Mouse (Mus musculus): ENCODE results near the gene Brpf1.

Gene Brpf1

DNA sequence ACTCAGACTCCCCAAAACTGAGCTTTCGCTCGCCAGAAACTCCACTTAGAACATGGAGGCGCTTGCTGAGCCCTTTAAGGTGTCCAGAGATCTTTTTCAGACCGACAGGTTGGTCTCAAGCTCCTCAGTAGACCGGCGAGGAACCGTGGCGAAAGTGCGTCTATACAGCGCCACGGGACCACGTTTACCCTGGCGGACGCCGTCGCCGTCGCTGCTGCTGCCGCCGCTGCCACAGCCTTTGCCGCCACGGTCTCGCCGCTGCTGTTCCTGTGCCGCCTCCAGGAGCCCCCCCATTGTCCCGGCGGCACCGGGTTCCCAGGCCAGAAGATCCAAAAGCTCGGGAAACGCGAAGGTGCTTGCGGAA is at the start of gene Brpf1:
Gene Brpf1 (plus strand): TSS at position 152 of the 364 bp plus-strand sequence.
- DNase-seq (ENCODE audit: low spot score): no peak

DNA sequence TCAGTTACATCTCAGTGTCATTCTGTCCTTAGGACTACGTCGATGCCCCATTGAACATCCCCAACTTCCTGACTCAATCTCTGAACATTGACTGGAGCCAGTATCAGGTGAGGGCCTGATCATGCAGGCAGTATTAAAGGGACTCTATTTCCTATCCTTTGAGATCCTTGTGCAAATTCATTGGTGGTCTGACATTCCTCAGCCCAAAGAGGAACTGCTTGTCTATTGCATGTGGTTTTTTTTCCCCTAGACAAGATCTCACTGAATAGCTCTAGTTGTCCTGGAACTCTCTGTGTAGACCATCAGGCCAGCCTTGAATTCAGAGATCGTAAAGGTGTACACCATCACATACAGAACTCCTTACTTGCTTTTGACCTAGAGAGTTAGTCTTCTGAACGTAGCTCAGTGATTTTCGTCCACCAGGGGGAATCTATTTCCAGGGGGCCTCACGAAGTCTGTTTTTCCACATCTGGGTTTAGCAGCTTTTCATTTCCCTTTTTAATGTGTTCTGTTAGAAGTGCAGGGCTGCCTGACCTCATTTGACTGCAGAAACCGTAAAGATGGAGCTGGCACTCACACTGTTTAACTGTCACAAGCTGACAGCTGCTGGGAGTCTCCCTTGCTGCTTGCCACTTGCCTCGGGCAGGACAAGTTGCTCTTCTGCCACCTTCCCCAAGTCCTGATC is 45.6 kb upstream of the Brpf1 start:
- no peak for DNase-seq (ENCODE audit: low spot score)

- no peak for DNase-seq (ENCODE audit: low spot score)
Measured at GRCm38 (mm10) chr6:113263531-113263930, 43.4 kb upstream of the Brpf1 start.

GRCm38 (mm10) chr6:113264429-113264828 is 42.5 kb upstream of the Brpf1 start:
- no peak for DNase-seq (ENCODE audit: low spot score)

DNA sequence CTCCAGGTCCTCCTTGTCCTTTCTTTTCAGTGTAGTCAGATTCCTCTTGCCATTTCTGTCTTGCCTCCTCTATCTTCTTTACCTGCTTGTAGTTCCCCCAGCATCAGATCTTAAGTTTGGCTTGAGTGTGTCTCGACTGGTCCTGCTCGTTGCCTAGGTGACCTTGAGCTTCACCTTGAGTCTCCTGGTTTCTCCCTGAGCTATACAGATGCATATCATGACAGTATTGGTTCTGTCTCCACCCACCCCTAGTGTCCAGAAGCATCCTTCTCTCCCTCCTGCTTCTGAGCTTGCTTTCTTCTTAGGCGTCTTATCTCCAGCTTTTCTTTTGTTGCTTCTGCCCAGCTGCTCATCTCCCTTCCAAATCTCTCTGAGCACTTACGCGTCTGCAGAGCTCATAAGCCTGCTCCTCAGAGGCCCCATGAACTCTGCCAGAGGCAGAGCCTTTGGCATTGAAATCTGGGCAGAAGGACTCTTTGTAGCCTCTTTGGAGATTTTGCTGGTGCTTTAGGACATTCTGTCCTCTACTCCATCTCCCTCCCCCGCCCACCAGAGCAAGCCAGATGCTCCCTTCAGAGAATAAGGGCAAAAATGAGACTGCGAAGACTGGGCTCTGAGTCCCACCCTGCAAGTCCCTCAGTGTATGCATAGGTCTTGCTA is 39.8 kb upstream of the Brpf1 start:
- no peak for DNase-seq (ENCODE audit: low spot score)

DNA sequence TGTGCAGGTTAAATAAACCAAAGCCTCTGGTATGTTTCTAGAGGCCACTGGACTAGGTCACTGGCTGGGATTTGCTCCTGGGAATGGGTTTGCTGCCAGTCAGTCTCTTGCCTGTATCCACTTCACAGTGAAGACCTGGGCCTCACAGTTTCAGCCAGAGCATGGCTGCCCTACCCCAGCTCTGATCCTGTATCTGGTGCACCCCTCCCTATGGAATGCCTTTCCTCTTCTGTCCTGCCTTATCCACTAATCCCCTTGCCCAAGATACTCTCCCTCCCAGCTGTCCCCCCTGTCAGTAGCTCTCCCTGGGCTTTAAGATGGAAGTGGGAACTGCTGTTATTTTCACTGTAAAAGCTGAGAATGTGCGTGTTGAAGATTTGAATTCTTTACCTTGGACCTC is 38.9 kb upstream of the Brpf1 start:
- no peak for DNase-seq (ENCODE audit: low spot score)

DNA sequence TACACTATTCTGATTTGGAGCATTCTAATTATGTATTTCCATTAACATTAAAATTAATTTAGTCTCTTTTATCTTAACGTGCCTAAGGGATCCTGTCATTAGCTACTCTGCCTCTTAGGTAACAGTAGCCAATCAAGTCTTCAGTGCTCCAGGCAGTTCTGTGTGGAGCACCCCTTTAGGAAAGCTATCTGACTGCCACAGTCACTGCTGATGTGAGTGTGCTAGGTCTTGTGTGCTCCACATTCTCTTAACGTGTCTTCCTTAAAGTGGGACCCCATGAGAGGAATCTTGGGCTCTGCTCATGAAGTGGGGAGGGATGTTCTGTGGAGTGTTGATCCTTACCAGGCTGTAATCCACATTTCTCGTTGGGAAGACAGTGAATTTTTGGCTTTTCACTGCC is 34.6 kb upstream of the Brpf1 start:
- no peak for DNase-seq (ENCODE audit: low spot score)

- DNase-seq (ENCODE audit: low spot score): no peak
Measured at GRCm38 (mm10) chr6:113276846-113277245, 30.1 kb upstream of the Brpf1 start.

DNA sequence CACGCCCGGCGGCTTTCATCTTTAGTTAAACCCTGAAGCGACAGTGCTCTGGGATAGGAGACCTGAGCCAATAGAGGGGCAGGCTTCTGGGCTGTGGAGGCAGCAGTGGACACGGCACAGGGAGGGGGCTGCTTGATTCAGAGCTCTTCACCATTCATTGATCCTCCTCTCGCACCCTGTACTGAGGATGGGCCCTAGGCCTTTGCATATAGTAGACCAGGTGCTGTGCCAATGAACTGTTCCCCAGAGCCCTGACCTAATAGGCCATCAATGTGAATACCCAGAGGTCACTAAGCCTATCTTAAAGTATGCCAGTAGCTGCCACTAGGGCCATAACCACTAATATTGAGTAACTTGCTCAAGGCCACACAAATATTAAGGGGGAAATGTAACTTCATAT is 25.3 kb upstream of the Brpf1 start:
- no peak for DNase-seq (ENCODE audit: low spot score)

DNA sequence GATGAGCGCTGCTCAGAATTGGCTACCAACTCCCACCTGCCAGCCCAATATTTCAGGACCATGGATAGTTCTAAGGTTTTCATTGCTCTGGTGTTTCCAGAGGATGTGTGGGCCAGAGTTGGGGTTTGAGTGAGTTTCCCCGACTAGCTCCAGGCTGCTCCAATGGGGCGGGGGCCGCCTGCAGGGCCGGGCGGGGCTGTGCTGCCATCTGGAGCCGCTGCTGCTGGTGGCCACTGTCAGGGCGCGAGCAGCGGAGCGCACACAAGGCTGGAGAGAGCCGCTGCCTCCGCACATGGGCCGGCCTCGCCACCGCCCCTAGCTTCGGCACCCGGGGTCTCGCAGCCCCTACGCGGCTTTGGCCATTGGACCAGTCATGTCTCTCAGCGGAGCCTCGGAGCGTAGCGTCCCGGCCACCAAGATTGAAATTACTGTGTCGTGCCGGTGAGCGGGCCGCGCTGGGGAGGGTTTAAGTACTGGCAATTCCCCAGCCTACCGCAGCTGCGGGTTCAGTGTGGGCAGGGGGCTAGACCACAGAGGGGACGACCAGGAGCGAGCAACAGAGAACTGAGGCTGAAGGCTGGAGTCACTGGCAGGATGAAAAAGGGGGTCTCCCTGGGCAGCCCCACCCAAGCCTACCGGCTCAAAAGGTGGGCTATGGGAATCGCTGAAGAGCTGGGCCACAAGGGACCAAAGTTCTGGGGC is 24.7 kb upstream of the Brpf1 start, which contains the start of gene Cpne9:
Gene Cpne9 (plus strand): TSS at position 207 of the 702 bp plus-strand sequence.
- DNase-seq (ENCODE audit: low spot score): peak; percentile 46

DNA sequence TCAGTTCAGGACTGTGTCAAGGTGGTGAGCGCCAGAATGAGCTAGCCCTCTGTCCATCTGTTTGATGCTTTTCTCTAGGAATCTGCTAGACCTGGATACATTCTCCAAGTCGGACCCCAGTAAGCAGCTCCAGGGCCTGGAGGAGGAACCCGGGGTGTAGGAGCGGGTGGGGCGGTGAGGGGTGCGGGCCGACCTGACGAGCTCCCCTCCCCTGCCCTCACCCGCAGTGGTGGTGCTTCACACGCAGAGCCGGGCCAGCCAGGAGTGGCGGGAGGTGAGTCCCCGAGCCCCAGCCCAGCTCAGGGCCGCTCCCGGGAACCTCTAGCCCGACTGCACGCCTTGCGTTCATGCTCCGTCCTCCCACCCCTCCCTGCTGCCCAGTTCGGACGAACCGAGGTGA is 24.0 kb upstream of the Brpf1 start:
- DNase-seq (ENCODE audit: low spot score): peak; percentile 47

GRCm38 (mm10) chr6:113283500-113283899 is 23.4 kb upstream of the Brpf1 start:
- DNase-seq (ENCODE audit: low spot score): no peak

- no peak for DNase-seq (ENCODE audit: low spot score)
Measured at GRCm38 (mm10) chr6:113284931-113285330, 22.0 kb upstream of the Brpf1 start.

GRCm38 (mm10) chr6:113286316-113286715 is 20.6 kb upstream of the Brpf1 start:
- no peak for DNase-seq (ENCODE audit: low spot score)

DNA sequence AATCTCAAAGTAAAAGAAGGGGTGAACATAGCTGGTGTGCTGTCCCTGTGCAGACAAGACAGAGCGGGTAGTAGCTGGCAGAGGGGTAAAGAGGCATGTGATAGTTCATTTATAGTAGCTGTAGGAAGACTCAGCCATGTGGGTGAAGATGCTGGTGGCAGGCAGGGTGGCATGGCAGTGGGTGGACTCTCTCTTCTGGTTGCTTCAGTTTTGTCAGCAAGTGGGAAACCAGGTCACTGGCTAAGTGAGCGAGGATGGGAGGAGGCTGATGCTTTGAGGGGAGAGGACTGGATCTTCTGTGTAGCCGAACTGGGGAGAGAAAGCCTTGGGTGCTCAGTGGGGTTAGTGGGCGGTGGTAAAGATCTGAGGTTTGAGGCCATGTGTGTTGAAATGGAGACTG is 19.7 kb upstream of the Brpf1 start:
- DNase-seq (ENCODE audit: low spot score): no peak

GRCm38 (mm10) chr6:113289346-113289745 is 17.6 kb upstream of the Brpf1 start:
- no peak for DNase-seq (ENCODE audit: low spot score)

- DNase-seq (ENCODE audit: low spot score): no peak
Measured at GRCm38 (mm10) chr6:113290346-113290745, 16.6 kb upstream of the Brpf1 start.

GRCm38 (mm10) chr6:113292938-113293337 is 14.0 kb upstream of the Brpf1 start:
- no peak for DNase-seq (ENCODE audit: low spot score)

- DNase-seq (ENCODE audit: low spot score): no peak
Measured at GRCm38 (mm10) chr6:113296046-113296445, 10.9 kb upstream of the Brpf1 start.

- DNase-seq (ENCODE audit: low spot score): no peak
Measured at GRCm38 (mm10) chr6:113296639-113297038, 10.3 kb upstream of the Brpf1 start.

DNA sequence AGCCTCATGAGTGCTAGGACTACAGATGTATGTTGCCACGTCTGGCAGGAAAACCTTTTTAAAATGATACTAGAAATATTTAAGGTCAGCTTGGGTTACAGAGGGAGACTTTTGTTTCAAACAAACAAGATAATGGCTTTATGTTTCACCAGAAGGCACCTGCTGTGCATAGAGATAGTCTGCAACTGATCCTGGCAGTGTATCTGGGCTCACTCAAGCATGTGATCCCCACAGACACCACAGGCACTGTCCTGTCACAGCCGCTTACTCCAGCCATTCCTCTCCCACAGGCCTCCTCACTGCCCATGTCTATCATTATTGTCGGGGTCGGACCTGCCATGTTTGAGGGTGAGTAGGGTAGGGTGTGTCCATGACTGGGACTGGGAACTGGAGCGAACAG is 5.6 kb upstream of the Brpf1 start:
- DNase-seq (ENCODE audit: low spot score): no peak

GRCm38 (mm10) chr6:113302258-113302657 is 4.7 kb upstream of the Brpf1 start:
- DNase-seq (ENCODE audit: low spot score): no peak

DNA sequence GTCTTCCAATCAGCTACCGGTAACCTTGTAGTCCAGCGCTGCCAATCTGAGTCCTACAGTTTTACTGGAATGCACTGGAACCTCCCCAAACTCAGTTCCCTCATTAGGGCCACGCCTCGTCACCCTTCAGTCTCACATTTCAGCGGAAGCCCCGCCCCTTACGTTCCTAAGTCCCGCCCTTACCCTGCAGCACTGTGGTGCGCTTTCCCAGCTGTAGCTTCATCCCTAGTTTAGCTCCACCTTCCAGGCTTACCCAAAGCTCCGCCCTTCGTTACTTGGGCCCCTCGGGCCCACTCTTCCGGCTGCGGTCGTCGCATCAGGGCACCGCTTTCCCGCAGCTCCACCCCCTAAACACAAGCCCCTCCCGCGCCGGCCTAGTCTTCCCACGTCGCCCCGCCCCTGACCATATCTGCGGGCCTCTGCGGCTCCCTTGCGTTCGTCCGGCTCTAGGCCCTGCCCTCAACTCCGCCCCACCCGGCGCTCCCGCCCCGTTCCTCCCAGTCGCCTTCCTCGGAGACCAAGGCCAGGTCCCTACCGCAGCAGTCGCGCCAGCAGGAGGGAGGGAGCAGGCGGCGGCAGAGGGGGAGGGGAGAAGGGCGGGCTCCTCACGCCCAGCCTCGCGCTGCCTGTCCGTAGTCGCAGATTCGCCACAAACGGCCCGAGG is 483 bp upstream of the Brpf1 start:
- peak; percentile 100 for DNase-seq (ENCODE audit: low spot score)
